Mouse (Mus musculus) right cerebral cortex, adult 18-20 months (tissue): ENCODE measurements around the gene Arid2.
"Not testable (repeated sequence)": the region's sequence is repeated elsewhere in the genome, so short reads cannot be mapped to it uniquely, and the experiment has no call there.

Experiments
- DNase-seq: peaks from one replicate; pipeline ENCODE4 v3.0.0; 2022; ENCODE audit warnings: mixed read lengths

The Arid2 gene

GRCm38 (mm10) chr15:96286015-96286934 is 1.0 kb upstream of the Arid2 start:
- peak; percentile 92 for DNase-seq

- no peak for DNase-seq
Observed at GRCm38 (mm10) chr15:96286935-96287292, 404 bp upstream of the Arid2 start.

GRCm38 (mm10) chr15:96287976-96288835 is 888 bp downstream of the Arid2 start:
- peak; percentile 37 for DNase-seq

GRCm38 (mm10) chr15:96288836-96289390 is 1.6 kb downstream of the Arid2 start:
- DNase-seq = no peak

- no peak for DNase-seq
Observed at GRCm38 (mm10) chr15:96290001-96290400, 2.7 kb downstream of the Arid2 start.

GRCm38 (mm10) chr15:96293444-96293843 is 6.1 kb downstream of the Arid2 start:
- DNase-seq = no peak

- DNase-seq = no peak
Observed at GRCm38 (mm10) chr15:96297078-96297590, 9.8 kb downstream of the Arid2 start.

- no peak for DNase-seq
Observed at GRCm38 (mm10) chr15:96297623-96298188, 10.4 kb downstream of the Arid2 start.

- no peak for DNase-seq
Observed at GRCm38 (mm10) chr15:96309310-96309709, 22.0 kb downstream of the Arid2 start.

- DNase-seq = no peak
Observed at GRCm38 (mm10) chr15:96312902-96313301, 25.6 kb downstream of the Arid2 start.

GRCm38 (mm10) chr15:96315664-96316063 is 28.3 kb downstream of the Arid2 start:
- DNase-seq = no peak

- no peak for DNase-seq
Observed at GRCm38 (mm10) chr15:96319335-96319734, 32.0 kb downstream of the Arid2 start.

- DNase-seq = no peak
Observed at GRCm38 (mm10) chr15:96325726-96326328, 38.5 kb downstream of the Arid2 start.

GRCm38 (mm10) chr15:96328722-96329121 is 41.4 kb downstream of the Arid2 start:
- not testable (repeated sequence) for DNase-seq

- DNase-seq = no peak
Observed at GRCm38 (mm10) chr15:96330536-96330935, 43.2 kb downstream of the Arid2 start.

GRCm38 (mm10) chr15:96332468-96333213 is 45.3 kb downstream of the Arid2 start:
- DNase-seq = no peak

GRCm38 (mm10) chr15:96333350-96333749 is 46.0 kb downstream of the Arid2 start:
- DNase-seq = no peak

GRCm38 (mm10) chr15:96340924-96341323 is 53.6 kb downstream of the Arid2 start:
- DNase-seq = no peak

GRCm38 (mm10) chr15:96342097-96342496 is 54.8 kb downstream of the Arid2 start:
- DNase-seq = no peak

- DNase-seq = no peak
Observed at GRCm38 (mm10) chr15:96342871-96343270, 55.6 kb downstream of the Arid2 start.

- DNase-seq = no peak
Observed at GRCm38 (mm10) chr15:96344591-96345285, 57.4 kb downstream of the Arid2 start.
